Mouse (Mus musculus) macrophage (primary cell): ENCODE measurements around the gene Ccdc78. TPM values are rescaled to one million over a fixed set of nuclear protein-coding genes. Genes with fewer than 3 reads are reported as not detected.

Experiments used
- H3K27ac ChIP-seq: fragments of 350-480 bp; formaldehyde crosslinking; 2 replicates; pipeline ENCODE4 v1.9.0; 2021
- H3K36me3 ChIP-seq: fragments of 350-480 bp; formaldehyde crosslinking; 2 replicates; pipeline ENCODE4 v1.9.0; 2021; ENCODE audit errors: inconsistent target
- H3K4me3 ChIP-seq: fragments of 350-480 bp; formaldehyde crosslinking; 2 replicates; pipeline ENCODE4 v1.9.0; 2021; ENCODE audit errors: inconsistent target
- H3K79me2 ChIP-seq: fragments of 350-480 bp; formaldehyde crosslinking; 2 replicates; pipeline ENCODE4 v1.9.0; 2021; ENCODE audit errors: inconsistent target
- WGBS: methylation state at CpG from one replicate; pipeline ENCODE4 v1.1.7; 2026; ENCODE audit warnings: inconsistent platforms; ENCODE audit not compliant: missing documents; 5-methylcytosine and 5-hydroxymethylcytosine counted together
- polyA plus RNA-seq: library from polyadenylated mRNA; stranded (reverse); fragments of 250-400 nt; gene quantifications from 3 replicates; pipeline ENCODE4 v1.2.4, GENCODE M21; 2018; ENCODE audit warnings: inconsistent platforms

The Ccdc78 gene
- polyA plus RNA-seq, 1 experiment from 2014 or later, result not detected

DNA sequence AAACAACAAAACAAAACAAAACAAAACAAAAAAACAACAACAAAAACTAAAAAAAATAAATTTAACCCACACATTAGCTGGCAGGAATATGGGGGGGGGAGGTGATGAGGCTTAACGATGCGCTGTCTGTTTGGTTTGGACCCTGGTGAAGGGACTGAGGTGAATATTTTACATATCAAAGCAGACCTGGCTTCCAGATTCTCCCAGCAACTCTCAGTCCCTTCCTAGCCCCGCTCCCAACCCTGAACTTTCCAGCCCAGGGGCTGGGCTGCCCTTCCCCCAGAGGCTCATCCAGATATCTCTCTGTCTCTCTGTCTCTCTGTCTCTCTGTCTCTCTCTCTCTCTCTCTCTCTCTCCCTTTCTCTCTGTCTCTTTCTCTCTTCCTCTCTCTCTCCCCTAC is 23.8 kb upstream of the Ccdc78 start:
- no peak overlapping the region for H3K4me3 ChIP-seq
- WGBS, result 62% methylated on average over 3 of the region's 3 CpGs
- no peak overlapping the region for H3K27ac ChIP-seq
- no peaks in the 10 kb centered on the region for H3K36me3 ChIP-seq
- no peaks in the 10 kb centered on the region for H3K79me2 ChIP-seq

DNA sequence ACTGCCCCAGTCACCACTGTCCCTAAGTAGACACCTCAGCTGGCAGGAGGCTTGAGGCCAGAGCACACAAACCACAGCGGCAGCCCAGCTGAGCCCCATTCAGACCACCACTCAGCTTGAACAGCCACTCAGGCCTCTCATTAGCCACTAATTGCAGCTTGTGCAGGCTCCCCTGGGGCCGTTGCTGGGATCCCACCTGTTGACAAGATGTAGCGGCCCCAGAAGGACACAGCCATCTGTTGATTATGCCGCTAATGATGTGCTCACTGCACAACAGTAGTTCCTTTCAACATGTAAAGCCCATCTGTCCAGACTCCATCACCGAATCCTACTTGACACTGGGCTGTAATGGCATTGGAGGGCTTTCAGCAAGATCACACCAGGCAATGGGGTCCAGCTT is 20.5 kb upstream of the Ccdc78 start:
- Histone ChIP-seq H3K4me3 (no peak overlapping the region), H3K36me3 (no peaks in the 10 kb centered on the region), H3K79me2 (no peaks in the 10 kb centered on the region), H3K27ac (no peak overlapping the region)
- 78% methylated on average over 5 of the region's 5 CpGs for WGBS

DNA sequence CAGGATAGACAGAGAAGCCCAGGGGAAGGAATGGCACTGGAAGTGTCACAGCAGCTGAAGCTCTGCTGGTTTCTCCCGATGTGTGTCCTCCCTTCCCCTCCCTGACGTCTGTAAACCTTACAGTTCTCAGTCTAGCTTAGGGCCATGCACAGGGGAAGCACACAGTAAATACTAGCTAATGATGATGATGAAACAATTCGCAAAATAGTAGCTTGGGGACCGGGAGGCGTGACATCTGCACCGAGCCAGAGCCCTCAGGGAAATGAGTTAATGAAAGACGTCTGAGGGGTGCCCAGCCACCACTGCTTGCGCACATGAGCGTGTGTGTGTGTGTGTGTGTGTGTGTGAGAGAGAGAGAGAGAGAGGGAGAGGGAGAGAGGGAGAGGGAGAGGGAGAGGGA is 17.0 kb upstream of the Ccdc78 start:
- no peak overlapping the region for H3K4me3 ChIP-seq
- peaks cover 7% of the 10 kb centered on the region for H3K79me2 ChIP-seq
- H3K36me3 ChIP-seq, result no peaks in the 10 kb centered on the region
- H3K27ac ChIP-seq, result no peak overlapping the region
- WGBS, result 58% methylated on average over 8 of the region's 9 CpGs

DNA sequence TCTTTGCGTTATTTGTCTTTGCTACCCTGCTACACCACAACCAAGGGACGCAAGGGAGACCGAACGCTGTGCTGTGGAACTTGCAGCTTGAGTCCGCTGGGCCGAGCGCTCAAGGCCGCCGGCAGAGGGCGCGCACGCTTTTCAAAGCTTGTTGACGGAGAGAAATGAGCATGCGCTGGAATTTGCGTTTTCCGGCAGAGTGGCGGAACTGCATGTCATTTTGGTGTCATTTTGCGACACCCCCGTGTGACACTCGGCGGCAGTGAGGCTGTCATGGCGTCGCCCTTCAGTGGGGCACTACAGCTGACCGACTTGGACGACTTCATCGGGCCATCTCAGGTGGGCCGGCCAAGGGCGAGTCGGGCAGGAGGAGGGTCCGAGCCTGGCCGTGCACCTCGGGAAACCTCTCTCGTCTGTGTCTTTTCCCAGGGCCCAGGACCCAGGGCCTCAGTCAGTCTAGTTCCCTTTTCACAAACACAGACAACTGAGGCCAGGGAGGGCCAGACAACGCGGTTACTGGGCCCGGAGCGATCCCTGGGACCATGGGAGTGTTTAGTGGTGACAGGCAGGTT is 12.7 kb upstream of the Ccdc78 start, which contains the start of gene Narfl:
Gene Narfl, plus strand, starts transcription at position 228 of the 572 bp plus-strand sequence.
- 1% methylated on average over 37 of the region's 37 CpGs for WGBS
- peak within 1 kb of the TSS; percentile 93 for H3K4me3 ChIP-seq
- H3K79me2 ChIP-seq, result peaks cover 19% of the 10 kb centered on the region
- peak within 1 kb of the TSS; percentile 61 for H3K27ac ChIP-seq
- H3K36me3 ChIP-seq, result peaks cover 20% of the 10 kb centered on the region

DNA sequence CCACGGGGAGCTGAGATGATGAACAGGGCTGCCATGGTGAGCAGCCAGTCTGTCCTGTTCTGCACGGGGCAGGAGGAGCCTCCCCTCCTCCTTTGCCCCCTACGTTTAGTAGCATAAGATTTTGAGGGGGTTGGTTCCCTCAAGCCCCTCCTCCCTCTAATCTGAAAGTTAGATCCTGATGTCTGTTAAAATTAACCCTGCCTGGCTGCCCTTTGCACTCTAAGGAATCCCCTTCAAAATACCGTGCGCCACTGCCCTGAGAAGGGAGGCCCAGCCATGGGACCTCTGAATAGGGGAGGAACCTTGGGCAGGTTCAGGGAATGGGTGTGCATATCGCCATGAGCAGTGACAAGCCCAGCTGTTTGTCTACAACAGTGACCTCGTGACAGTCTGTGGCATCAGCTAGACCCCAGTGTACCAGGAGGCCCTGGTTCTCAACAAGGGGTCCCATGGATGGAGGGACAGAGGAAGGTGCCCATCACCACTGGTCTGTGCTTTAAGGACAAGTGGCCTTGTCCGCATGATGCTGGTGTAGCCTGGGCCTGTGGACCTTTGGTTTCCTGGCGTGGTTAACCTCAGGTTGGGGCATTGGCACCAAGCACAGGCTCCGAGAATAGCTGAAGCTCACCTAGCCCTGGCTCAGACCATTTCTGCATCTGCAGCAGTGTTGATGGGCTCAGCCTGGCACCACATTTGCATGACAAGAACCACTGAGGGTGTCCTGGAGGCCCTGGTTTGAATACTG is 10.9 kb upstream of the Ccdc78 start:
- WGBS, result 80% methylated on average over 10 of the region's 10 CpGs

DNA sequence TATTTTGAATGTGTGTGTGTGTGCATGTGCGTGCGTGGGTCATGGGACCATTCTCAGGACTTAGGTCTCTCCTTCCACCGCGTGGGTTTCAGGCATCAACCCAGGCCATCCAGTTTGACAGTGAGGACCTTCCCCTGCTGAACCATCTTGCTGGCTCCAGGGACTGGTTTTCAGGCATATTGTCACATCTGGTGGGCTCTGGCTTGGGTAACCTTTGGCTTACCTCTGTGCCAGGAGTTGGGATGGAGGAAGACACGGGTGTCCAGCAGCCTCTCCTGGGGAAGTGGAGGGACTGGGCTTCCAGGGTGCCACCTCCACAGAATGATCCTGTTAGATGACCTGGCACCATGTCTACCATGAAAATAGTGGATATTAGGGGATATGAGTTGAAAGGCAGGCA is 8.4 kb upstream of the Ccdc78 start:
- Histone ChIP-seq H3K36me3 (peaks cover 62% of the 10 kb centered on the region), H3K79me2 (peaks cover 19% of the 10 kb centered on the region)
- 88% methylated on average over 5 of the region's 5 CpGs for WGBS

More for the DNA sequence above, 10.9 kb upstream of the Ccdc78 start:
- H3K79me2 ChIP-seq, result peaks cover 19% of the 10 kb centered on the region
- no peak overlapping the region for H3K27ac ChIP-seq
- H3K36me3 ChIP-seq, result peaks cover 38% of the 10 kb centered on the region
- H3K4me3 ChIP-seq, result no peak overlapping the region

DNA sequence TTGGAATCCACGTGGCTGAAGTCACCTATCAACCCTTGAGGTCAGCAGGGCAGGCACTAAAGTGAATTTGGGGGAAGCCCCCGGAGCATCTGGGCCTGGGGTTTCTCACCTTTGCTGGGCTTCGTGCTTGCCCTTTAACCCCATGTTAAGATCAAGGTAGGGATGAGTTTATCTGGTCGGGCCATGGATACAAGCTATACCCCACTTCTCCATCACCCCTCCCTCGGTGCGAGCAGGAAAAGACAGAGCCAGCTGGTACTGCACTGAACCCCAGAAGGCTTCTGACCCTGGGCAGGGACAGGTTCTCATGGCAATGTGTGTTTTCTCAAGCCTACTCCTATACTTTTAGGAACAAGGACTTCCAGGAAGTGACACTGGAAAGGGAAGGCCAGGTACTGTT is 5.0 kb upstream of the Ccdc78 start:
- H3K4me3 ChIP-seq, result no peak overlapping the region
- peaks cover 62% of the 10 kb centered on the region for H3K36me3 ChIP-seq
- peaks cover 9% of the 10 kb centered on the region; the same call in 1 of the 2 replicates for H3K79me2 ChIP-seq
- H3K27ac ChIP-seq, result no peak overlapping the region
- WGBS, result 93% methylated on average over 6 of the region's 6 CpGs

More for the DNA sequence above, 8.4 kb upstream of the Ccdc78 start:
- Histone ChIP-seq H3K4me3 (no peak overlapping the region), H3K27ac (no peak overlapping the region)

DNA sequence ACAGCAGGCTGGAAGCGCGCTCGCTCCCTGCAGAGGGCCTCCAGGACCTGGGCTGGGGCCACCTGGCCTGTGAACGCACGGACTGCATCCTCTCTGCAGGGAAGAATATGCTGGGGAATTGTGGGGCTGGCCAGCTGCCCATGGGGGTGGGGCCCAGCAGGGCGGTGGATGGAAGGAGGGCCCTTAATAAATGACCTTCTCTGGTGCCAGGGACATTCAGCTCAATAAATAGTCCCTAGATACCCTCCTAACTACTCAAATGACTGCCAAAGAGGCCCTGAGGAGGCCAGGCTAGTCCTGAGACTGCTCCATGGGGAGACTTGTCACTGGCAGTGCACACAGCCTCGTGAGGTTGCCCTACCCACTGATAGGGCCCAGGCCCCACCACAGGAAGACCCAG is 3.3 kb upstream of the Ccdc78 start:
- Histone ChIP-seq H3K79me2 (peaks cover 9% of the 10 kb centered on the region; the same call in 1 of the 2 replicates), H3K27ac (no peak overlapping the region), H3K36me3 (peaks cover 48% of the 10 kb centered on the region), H3K4me3 (no peak overlapping the region)
- WGBS, result 92% methylated on average over 7 of the region's 7 CpGs

DNA sequence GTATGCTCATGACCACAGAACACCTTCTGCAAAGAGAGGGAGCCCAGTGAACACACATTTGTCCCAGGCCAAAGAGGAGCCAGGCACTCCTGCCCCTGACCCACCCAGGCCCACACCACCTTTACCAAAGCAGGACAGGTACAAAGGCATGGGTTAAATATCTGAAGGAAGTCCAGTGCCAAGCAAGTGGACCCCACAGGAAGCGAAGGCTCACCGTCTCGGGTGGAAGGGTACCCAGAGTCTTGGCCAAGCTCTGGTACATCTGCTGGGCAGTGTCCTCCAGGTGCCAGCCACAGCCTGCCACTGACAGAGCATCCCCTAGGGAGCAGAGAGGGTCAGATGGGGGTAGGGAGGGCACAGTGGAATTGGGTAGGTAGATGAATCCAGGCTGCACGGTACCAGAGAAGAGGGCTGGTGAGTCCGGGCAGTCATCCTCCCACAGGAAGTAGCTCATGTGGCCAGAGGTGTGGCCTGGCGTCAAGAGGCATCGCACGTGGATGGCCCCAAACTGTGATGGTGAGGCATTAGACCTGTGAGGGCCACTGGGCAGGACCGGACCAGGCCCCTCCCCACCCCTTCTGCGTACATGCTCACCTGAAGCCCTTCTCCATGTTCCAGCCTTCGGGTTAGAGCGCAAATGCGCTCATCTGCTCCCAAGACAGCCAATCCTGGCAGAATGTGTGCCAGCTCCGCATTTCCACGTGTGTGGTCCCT is 2.4 kb upstream of the Ccdc78 start:
- Histone ChIP-seq H3K4me3 (no peak overlapping the region), H3K36me3 (peaks cover 43% of the 10 kb centered on the region), H3K79me2 (peaks cover 9% of the 10 kb centered on the region; the same call in 1 of the 2 replicates), H3K27ac (no peak overlapping the region)
- WGBS, result 70% methylated on average over 15 of the region's 15 CpGs

DNA sequence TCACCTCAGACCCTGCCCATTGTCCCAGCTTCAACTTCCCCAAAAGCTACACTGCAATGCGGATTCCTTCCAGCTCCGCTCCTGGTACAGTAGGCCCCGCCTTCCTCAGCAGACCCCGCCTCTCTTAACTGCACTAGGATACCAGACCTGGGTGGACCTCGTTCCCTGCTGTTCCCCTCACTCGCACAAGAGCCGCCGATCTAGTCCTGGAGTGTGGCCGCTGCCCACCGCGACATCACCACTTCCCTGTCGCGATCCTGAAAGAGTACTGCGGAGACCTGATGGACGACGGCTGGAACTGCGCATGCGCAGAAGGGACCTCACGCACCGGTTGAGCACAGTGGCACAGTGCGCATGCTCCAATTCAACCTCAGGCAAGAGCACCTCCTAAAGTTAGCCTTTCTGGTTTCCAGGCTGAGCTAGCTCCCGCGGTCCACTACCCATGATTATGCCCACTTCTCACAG is 1.1 kb upstream of the Ccdc78 start, which contains the start of gene Haghl:
Gene Haghl, minus strand, starts transcription at position 393 of the 465 bp plus-strand sequence.
- Histone ChIP-seq H3K4me3 (peak within 1 kb of the TSS; percentile 68), H3K36me3 (peaks cover 39% of the 10 kb centered on the region), H3K27ac (peak within 1 kb of the TSS; percentile 48), H3K79me2 (peaks cover 9% of the 10 kb centered on the region; the same call in 1 of the 2 replicates)
- WGBS, result 0% methylated on average over 23 of the region's 23 CpGs

DNA sequence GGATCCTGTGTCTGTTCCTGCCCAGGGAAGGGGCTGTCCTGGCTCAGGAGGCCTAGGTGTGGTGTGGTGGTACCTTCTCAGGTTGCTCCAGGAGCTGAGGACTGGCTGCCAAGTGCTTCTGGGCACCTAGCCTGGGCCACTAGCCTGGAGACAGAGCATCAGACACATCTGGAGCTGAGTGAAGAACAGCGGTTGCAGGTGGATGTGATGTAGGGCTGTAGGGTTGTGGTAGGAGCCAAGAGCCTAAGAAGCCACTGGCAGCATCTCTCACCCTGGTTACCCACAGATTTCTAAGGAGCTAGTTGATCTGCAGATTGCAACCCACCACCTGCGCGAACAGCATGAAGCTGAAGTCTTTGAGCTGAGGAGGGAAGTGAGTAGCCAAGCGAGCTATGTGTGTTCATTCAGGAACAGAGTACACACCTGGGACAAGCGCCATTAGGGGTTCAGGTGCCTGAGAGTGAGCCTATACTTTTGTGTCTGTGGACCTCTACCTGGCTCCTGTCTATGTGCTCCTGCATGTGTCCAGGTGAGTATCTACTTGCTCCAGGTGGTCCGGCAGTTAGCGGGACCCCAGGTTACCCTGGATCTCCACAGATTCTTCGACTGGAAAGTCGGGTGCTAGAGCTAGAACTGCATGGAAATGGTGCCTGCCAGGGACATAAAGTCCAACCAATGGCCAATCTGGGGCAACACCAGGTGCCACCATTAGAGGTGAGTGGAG is 563 bp downstream of the Ccdc78 start:
- no peak overlapping the region for H3K4me3 ChIP-seq
- H3K27ac ChIP-seq, result no peak overlapping the region
- peaks cover 23% of the 10 kb centered on the region; the same call in 1 of the 2 replicates for H3K79me2 ChIP-seq
- peaks cover 23% of the 10 kb centered on the region for H3K36me3 ChIP-seq
- WGBS, result 98% methylated on average over 9 of the region's 9 CpGs

DNA sequence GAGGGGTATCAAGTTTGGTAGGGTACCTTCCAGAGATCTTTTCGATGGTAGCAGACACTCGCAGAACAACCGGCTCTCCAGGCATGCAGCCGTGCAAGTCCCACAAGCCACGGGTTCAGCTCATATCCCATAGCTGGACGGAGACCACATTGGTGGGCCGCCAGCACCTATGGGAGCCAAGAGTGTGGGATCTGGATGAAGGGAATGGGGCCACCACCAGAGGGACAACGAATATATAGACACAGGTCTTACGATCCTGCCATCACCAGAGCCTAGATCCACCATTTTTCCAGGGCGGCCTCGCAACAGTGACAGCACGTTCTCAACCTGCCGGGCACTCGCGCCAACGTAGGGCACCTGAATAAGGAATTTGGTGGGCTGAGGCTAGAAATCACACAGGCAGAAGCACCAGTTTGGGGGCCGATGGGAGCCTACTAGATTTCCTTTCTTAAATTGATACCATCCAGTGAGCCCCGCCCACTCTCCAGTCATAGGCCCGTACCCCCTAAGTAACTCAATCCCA is 5.0 kb downstream of the Ccdc78 start:
- H3K36me3 ChIP-seq, result peaks cover 14% of the 10 kb centered on the region; the same call in 1 of the 2 replicates
- peak overlapping the region; percentile 91 for H3K4me3 ChIP-seq
- peaks cover 15% of the 10 kb centered on the region; the same call in 1 of the 2 replicates for H3K79me2 ChIP-seq
- peak overlapping the region; percentile 78 for H3K27ac ChIP-seq
- WGBS, result 28% methylated on average over 19 of the region's 19 CpGs

DNA sequence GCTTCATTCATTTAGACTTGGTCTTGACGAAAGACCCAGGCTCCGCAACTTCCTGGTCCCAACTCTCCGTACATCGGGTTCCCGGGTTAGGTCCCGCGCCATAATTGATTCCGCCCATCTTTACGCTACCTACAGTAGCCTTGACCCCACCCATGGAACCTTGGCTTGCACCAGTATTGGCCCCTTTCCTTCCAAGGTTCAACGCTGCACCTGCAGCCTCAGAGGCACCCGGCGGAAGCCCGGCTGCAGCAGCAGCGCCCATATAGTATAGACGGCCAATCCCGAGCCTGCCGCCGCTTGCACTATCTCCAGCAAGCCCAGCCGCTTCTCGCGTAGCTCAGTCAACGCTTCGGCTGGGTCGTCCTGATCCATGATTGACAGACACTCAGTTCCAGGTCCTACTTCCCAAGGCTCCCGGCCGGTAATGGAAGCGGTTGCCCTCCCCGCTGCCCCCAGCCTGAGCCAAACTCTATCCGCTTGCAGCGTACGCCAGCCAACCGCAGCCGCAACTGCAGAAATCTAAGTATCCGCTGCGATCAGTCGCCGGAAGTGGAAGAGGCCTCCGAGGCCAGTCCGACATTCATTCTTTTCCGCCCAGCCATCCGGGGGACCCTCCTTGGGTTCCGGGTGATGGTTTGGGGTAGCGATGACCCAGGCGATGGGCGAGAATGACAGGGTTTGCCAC is 5.6 kb downstream of the Ccdc78 start:
- 1% methylated on average over 42 of the region's 45 CpGs for WGBS
- H3K4me3 ChIP-seq, result peak overlapping the region; percentile 91
- peaks cover 14% of the 10 kb centered on the region; the same call in 1 of the 2 replicates for H3K36me3 ChIP-seq
- peak overlapping the region; percentile 78 for H3K27ac ChIP-seq
- peaks cover 15% of the 10 kb centered on the region; the same call in 1 of the 2 replicates for H3K79me2 ChIP-seq
